Mouse (Mus musculus) forebrain, embryonic 12.5 days (tissue): ENCODE data around the gene St6galnac4. TPM values are rescaled to one million over a fixed set of nuclear protein-coding genes. Genes with fewer than 3 reads are reported as not detected.

Experiments
- ATAC-seq: fragments of 200-750 bp; cut with Nextera tagmentation; 2 replicates; pipeline ENCODE4 v1.8.0; 2017; ENCODE audit warnings: moderate TSS enrichment; ENCODE audit not compliant: low FRiP score
- H3K27ac ChIP-seq: fragments of 300-500 bp; sonication (generic); 2 replicates; pipeline ENCODE4 v1.5.1; 2016; ENCODE audit warnings: mild to moderate bottlenecking
- H3K27me3 ChIP-seq: fragments of 300-500 bp; sonication (generic); 2 replicates; pipeline ENCODE4 v1.6.1; 2016; ENCODE audit warnings: mild to moderate bottlenecking
- H3K36me3 ChIP-seq: fragments of 300-500 bp; sonication (generic); replicated peaks from 2 replicates; pipeline ENCODE4 v1.6.1; 2016; ENCODE audit warnings: mild to moderate bottlenecking
- H3K4me1 ChIP-seq: fragments of 300-500 bp; sonication (generic); 2 replicates; pipeline ENCODE4 v1.6.1; 2016
- H3K4me2 ChIP-seq: fragments of 300-500 bp; sonication (generic); 2 replicates; pipeline ENCODE4 v1.6.1; 2016; ENCODE audit warnings: mild to moderate bottlenecking, moderate library complexity
- H3K4me3 ChIP-seq: fragments of 300-500 bp; sonication (generic); replicated peaks from 2 replicates; pipeline ENCODE4 v1.5.1; 2016; ENCODE audit warnings: mild to moderate bottlenecking
- H3K9ac ChIP-seq: fragments of 300-500 bp; sonication (generic); 2 replicates; pipeline ENCODE4 v1.6.1; 2016; ENCODE audit warnings: mild to moderate bottlenecking
- H3K9me3 ChIP-seq: fragments of 300-500 bp; sonication (generic); 2 replicates; pipeline ENCODE4 v1.6.1; 2016
- WGBS: fragments of 180-500 bp; shearing (Covaris S2); methylation state at CpG from one replicate; pipeline ENCODE4 v1.1.7; 2016; 5-methylcytosine and 5-hydroxymethylcytosine counted together
- polyA plus RNA-seq: library from polyadenylated mRNA; unstranded; fragments of >200 nt; fragmentation: Nextera tagmentation; extraction: Ambion mirVana; gene quantifications from 2 replicates; pipeline ENCODE4 v1.2.1, GENCODE M21; 2016

The St6galnac4 gene
- polyA plus RNA-seq, 1 experiment from 2014 or later = 17.0 TPM

DNA sequence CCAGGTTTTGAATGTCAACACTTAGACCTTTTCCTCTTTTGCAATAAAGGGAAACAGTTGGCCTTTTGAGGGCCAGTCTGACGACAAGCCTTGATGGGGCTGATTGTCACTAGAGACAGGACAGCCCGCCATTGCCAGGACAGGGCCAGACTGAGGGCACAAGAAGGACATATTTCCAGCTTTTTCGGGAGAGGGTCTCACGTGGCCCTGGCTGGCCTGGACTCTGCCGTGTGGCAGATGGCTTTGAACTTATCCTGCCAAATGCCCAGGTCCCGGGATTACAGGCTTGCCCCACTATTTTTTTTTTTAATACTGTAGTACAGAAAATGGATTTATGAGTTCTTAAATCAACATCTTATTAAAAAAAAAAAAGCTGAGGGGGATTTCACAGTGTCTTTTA, 4.4 kb downstream of the St6galnac4 start:
- Histone ChIP-seq H3K4me2 (no peak overlapping the region), H3K9me3 (no peaks in the 10 kb centered on the region), H3K27me3 (0 out of 2 replicates have a peak, but pooled peaks cover under 1% of the 10 kb centered on the region), H3K4me1 (peaks cover 24% of the 10 kb centered on the region), H3K4me3 (no peak overlapping the region), H3K9ac (no peak overlapping the region), H3K36me3 (0 out of 2 replicates have a peak, but pooled peaks cover 4% of the 10 kb centered on the region), H3K27ac (no peak overlapping the region)
- whole genome bisulfite sequencing = 83% methylated on average over 6 of the region's 6 CpGs
- no peak for ATAC-seq

DNA sequence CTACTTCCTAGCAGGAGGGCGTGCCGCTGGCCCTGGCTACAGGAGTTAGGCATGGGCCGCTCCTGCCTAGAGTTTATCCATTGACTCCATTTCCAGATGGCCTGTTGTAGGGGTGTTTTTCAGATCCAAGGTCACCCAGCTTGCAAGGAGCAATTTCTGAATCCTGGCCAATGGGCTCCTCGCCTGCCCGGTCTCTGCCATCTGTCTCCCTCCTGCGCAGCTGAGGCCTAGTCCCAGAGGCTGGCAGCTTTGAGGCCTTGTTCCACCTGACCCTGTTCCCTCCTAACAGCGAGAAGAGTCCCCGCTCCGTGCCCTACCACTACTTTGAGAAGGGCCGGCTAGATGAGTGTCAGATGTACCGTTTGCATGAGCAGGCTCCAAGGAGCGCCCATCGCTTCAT, 9.8 kb downstream of the St6galnac4 start:
- ATAC-seq = no peak
- H3K27ac ChIP-seq = no peak overlapping the region
- no peak overlapping the region for H3K4me2 ChIP-seq
- no peaks in the 10 kb centered on the region for H3K9me3 ChIP-seq
- H3K9ac ChIP-seq = no peak overlapping the region
- 0 out of 2 replicates have a peak, but pooled peaks cover 4% of the 10 kb centered on the region for H3K36me3 ChIP-seq
- no peaks in the 10 kb centered on the region for H3K27me3 ChIP-seq
- no peak overlapping the region for H3K4me3 ChIP-seq
- WGBS = 89% methylated on average over 13 of the region's 13 CpGs
- no peaks in the 10 kb centered on the region for H3K4me1 ChIP-seq

- 88% methylated on average over 5 of the region's 5 CpGs for WGBS
- H3K27ac ChIP-seq = no peak overlapping the region
- H3K4me1 ChIP-seq = no peaks in the 10 kb centered on the region
- no peaks in the 10 kb centered on the region for H3K27me3 ChIP-seq
- ATAC-seq = no peak
- H3K4me3 ChIP-seq = no peak overlapping the region
- no peak overlapping the region for H3K4me2 ChIP-seq
- H3K36me3 ChIP-seq = 0 out of 2 replicates have a peak, but pooled peaks cover 4% of the 10 kb centered on the region
- H3K9ac ChIP-seq = no peak overlapping the region
- H3K9me3 ChIP-seq = no peaks in the 10 kb centered on the region
These were observed 10.4 kb downstream of the St6galnac4 start for GRCm38 (mm10) chr2:32597248-32597647.

DNA sequence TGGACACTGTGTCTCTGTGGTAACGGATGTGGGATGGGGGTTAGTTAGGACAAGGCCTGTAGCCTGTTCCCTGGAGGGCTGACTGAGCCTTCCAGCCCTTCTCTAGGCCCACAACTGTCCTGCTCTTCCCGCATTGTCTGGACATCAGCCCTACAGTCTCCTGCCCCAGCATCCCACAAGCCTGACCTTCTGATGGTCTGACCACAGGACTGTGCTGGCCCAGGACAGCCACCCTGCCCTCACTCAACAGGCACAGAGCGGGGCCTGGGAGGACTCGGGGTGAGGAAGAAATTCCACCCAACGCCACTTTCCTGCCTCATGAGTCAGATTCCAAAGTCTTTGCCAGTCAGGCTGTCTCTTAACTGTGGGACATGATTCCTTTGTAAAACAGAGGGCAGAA, 10.8 kb downstream of the St6galnac4 start:
- no peak overlapping the region for H3K27ac ChIP-seq
- H3K9ac ChIP-seq = no peak overlapping the region; the same call in 1 of the 2 replicates
- 92% methylated on average over 5 of the region's 5 CpGs for whole genome bisulfite sequencing
- H3K27me3 ChIP-seq = no peaks in the 10 kb centered on the region
- ATAC-seq = no peak
- H3K4me3 ChIP-seq = no peak overlapping the region
- H3K36me3 ChIP-seq = 0 out of 2 replicates have a peak, but pooled peaks cover 4% of the 10 kb centered on the region
- no peaks in the 10 kb centered on the region; the same call in 1 of the 2 replicates for H3K4me1 ChIP-seq
- H3K9me3 ChIP-seq = no peaks in the 10 kb centered on the region
- no peak overlapping the region for H3K4me2 ChIP-seq

DNA sequence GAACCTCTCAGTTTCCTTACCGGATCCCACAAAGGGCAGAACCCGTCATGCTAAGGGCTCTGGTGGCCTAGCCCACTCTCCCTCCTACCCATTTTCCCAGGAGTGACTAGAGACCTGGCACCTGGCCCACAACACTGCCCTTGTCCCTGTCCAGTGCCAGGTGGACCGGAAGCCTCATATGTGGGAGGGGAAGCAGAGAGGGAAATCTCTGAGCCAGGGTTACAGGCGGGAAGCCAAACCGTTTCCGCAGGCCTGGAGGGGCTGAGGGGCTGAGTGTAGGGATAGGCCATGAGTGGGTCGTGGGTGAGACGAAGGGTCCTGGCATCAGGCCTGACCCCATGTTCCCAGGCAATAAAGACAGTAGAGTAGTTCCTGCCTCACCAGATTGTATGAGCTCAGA, 11.6 kb downstream of the St6galnac4 start:
- ATAC-seq = no peak
- WGBS = 90% methylated on average over 8 of the region's 8 CpGs
- no peak overlapping the region for H3K27ac ChIP-seq
- no peak overlapping the region for H3K4me2 ChIP-seq
- H3K36me3 ChIP-seq = 0 out of 2 replicates have a peak, but pooled peaks cover 4% of the 10 kb centered on the region
- H3K4me1 ChIP-seq = no peaks in the 10 kb centered on the region; the same call in 1 of the 2 replicates
- no peak overlapping the region for H3K9ac ChIP-seq
- H3K9me3 ChIP-seq = no peaks in the 10 kb centered on the region
- H3K27me3 ChIP-seq = no peaks in the 10 kb centered on the region
- H3K4me3 ChIP-seq = no peak overlapping the region

GRCm38 (mm10) chr2:32599409-32599808, 12.5 kb downstream of the St6galnac4 start, which contains the start of gene St6galnac6:
TSS of gene St6galnac6 (plus strand) at chr2:32599709.
- H3K27ac ChIP-seq = no peak within 1 kb of the TSS
- no peaks in the 10 kb centered on the region for H3K27me3 ChIP-seq
- no peak within 1 kb of the TSS for H3K4me3 ChIP-seq
- ATAC-seq = no peak
- WGBS = 88% methylated on average over 3 of the region's 3 CpGs
- H3K9ac ChIP-seq = no peak within 1 kb of the TSS
- no peaks in the 10 kb centered on the region; the same call in 1 of the 2 replicates for H3K4me1 ChIP-seq
- no peaks in the 10 kb centered on the region for H3K9me3 ChIP-seq
- no peak within 1 kb of the TSS for H3K4me2 ChIP-seq
- 0 out of 2 replicates have a peak, but pooled peaks cover 4% of the 10 kb centered on the region for H3K36me3 ChIP-seq

- Histone ChIP-seq H3K9ac (no peak overlapping the region), H3K27ac (no peak overlapping the region), H3K4me1 (no peaks in the 10 kb centered on the region; the same call in 1 of the 2 replicates), H3K4me2 (no peak overlapping the region), H3K4me3 (no peak overlapping the region), H3K27me3 (no peaks in the 10 kb centered on the region), H3K9me3 (no peaks in the 10 kb centered on the region), H3K36me3 (no peaks in the 10 kb centered on the region)
- ATAC-seq = peak; percentile 24; the same call in 1 of the 2 replicates
- 37% methylated on average over 8 of the region's 8 CpGs for WGBS
These were observed 14.6 kb downstream of the St6galnac4 start for GRCm38 (mm10) chr2:32601417-32602065.

GRCm38 (mm10) chr2:32602600-32603054, 15.7 kb downstream of the St6galnac4 start:
- Histone ChIP-seq H3K9ac (0 out of 2 replicates have a peak overlapping the region, but pooled peaks have one; percentile 30), H3K27me3 (peaks cover 5% of the 10 kb centered on the region), H3K4me3 (peak overlapping the region; percentile 28), H3K4me2 (peak overlapping the region; percentile 45), H3K4me1 (peaks cover 11% of the 10 kb centered on the region), H3K36me3 (no peaks in the 10 kb centered on the region), H3K9me3 (no peaks in the 10 kb centered on the region), H3K27ac (no peak overlapping the region)
- WGBS = under 1% methylated on average over 11 of the region's 11 CpGs
- ATAC-seq = no peak

- no peak overlapping the region for H3K27ac ChIP-seq
- peaks cover 13% of the 10 kb centered on the region for H3K27me3 ChIP-seq
- H3K36me3 ChIP-seq = no peaks in the 10 kb centered on the region
- ATAC-seq = no peak
- H3K4me3 ChIP-seq = no peak overlapping the region
- H3K9me3 ChIP-seq = no peaks in the 10 kb centered on the region
- no peak overlapping the region for H3K4me2 ChIP-seq
- WGBS = 46% methylated on average over 10 of the region's 10 CpGs
- peaks cover 26% of the 10 kb centered on the region for H3K4me1 ChIP-seq
- no peak overlapping the region for H3K9ac ChIP-seq
These were observed 17.7 kb downstream of the St6galnac4 start for GRCm38 (mm10) chr2:32604631-32605030.

- no peak overlapping the region for H3K27ac ChIP-seq
- H3K27me3 ChIP-seq = peaks cover 13% of the 10 kb centered on the region
- 13% methylated on average over 44 of the region's 55 CpGs for WGBS
- no peaks in the 10 kb centered on the region for H3K9me3 ChIP-seq
- ATAC-seq = peak; percentile 87
- peak overlapping the region; percentile 84 for H3K4me2 ChIP-seq
- H3K36me3 ChIP-seq = no peaks in the 10 kb centered on the region
- peak overlapping the region; percentile 74 for H3K4me3 ChIP-seq
- H3K9ac ChIP-seq = peak overlapping the region; percentile 72
- H3K4me1 ChIP-seq = peaks cover 35% of the 10 kb centered on the region
These were observed 19.6 kb downstream of the St6galnac4 start for GRCm38 (mm10) chr2:32606161-32607142.

DNA sequence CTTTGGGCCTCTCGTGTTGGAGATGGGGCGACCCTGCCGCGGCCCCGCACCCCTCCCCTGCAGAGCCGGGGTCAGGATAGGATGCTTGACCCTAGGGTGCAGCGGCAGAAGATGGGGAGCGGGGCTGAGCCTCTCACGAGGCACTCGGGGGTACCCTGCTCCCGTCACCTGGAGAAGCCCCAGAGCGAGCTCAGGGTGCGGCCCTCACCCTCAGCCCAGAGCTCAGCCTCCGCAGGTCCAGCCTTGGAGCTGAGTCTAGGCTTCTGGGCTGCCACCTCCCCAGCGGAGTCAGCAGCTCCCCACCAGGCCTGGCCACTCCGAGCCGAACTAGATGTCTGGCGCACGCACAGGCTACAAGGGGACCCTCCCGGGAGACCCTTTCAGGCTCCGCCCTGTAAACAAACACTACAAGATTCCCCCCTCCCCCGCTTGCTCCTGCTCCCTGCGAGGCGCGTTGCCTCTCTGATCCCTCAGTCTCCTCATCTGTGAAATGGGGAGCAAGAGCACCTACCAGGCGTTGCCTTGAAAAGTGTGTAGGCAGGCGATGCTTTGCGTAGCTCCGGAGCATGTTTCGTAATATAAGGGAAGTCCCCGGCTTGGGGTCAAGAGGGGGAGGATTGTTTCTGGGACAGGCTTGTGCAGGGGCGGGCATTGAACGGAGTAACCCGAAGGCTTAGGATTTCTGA, 20.5 kb downstream of the St6galnac4 start:
- 6% methylated on average over 33 of the region's 34 CpGs for WGBS

More for the DNA sequence above, 20.5 kb downstream of the St6galnac4 start:
- H3K4me2 ChIP-seq = peak overlapping the region; percentile 84
- H3K9me3 ChIP-seq = no peaks in the 10 kb centered on the region
- H3K36me3 ChIP-seq = no peaks in the 10 kb centered on the region
- H3K4me1 ChIP-seq = peaks cover 35% of the 10 kb centered on the region
- ATAC-seq = peak; percentile 33
- peak overlapping the region; percentile 74 for H3K4me3 ChIP-seq
- H3K27me3 ChIP-seq = peaks cover 13% of the 10 kb centered on the region
- peak overlapping the region; percentile 72 for H3K9ac ChIP-seq
- H3K27ac ChIP-seq = no peak overlapping the region
